Mouse (Mus musculus) liver, adult 2 months (tissue): ENCODE results near the gene Tmem211. TPM values are rescaled to one million over a fixed set of nuclear protein-coding genes. Genes with fewer than 3 reads are reported as not detected.

ENCODE experiments used
- DNase-seq: peaks from one replicate; pipeline ENCODE4 v3.0.0-alpha.2; 2011; ENCODE audit warnings: low read depth, low spot score; ENCODE audit errors: extremely low read depth
- H3K27ac ChIP-seq: fragments of 200-500 bp; replicated peaks from 2 replicates; pipeline ENCODE4 v1.5.1; 2012; ENCODE audit warnings: low read depth, mild to moderate bottlenecking, control low read depth, inconsistent platforms, low read length; ENCODE audit not compliant: insufficient read depth
- H3K27me3 ChIP-seq: fragments of 200-500 bp; 2 replicates; pipeline ENCODE4 v1.6.1; 2012; ENCODE audit warnings: mild to moderate bottlenecking, moderate library complexity, low read length, inconsistent platforms; ENCODE audit not compliant: control insufficient read depth, insufficient read depth
- H3K36me3 ChIP-seq: fragments of 200-500 bp; 2 replicates; pipeline ENCODE4 v1.6.1; 2012; ENCODE audit warnings: low read length, inconsistent platforms; ENCODE audit not compliant: control insufficient read depth, insufficient read depth
- H3K4me1 ChIP-seq: fragments of 200-500 bp; 2 replicates; pipeline ENCODE4 v1.6.1; 2011; ENCODE audit warnings: low read length; ENCODE audit not compliant: control insufficient read depth, insufficient read depth
- H3K4me3 ChIP-seq: fragments of 200-500 bp; 2 replicates; pipeline ENCODE4 v1.5.1; 2011; ENCODE audit warnings: low read depth, mild to moderate bottlenecking, control low read depth, low read length, moderate library complexity; ENCODE audit not compliant: insufficient read depth
- H3K79me2 ChIP-seq: fragments of 200-500 bp; 2 replicates; pipeline ENCODE4 v1.6.1; 2012; ENCODE audit warnings: inconsistent platforms, mild to moderate bottlenecking, low read length, moderate library complexity; ENCODE audit not compliant: control insufficient read depth, insufficient read depth
- H3K9ac ChIP-seq: fragments of 200-500 bp; 2 replicates; pipeline ENCODE4 v1.6.1; 2012; ENCODE audit warnings: low read depth, mild to moderate bottlenecking, control low read depth, inconsistent platforms, low read length
- CTCF ChIP-seq: fragments of 200-500 bp; IDR thresholded peaks from 2 replicates; pipeline ENCODE4 v1.5.1; 2011; ENCODE audit warnings: low read depth, low read length, control low read depth
- POLR2A ChIP-seq: fragments of 200-500 bp; IDR thresholded peaks from 2 replicates; pipeline ENCODE4 v1.6.1; 2011; ENCODE audit warnings: low read length, control low read depth; ENCODE audit not compliant: insufficient read depth; ENCODE audit errors: extremely low read depth
- WGBS: fragments of 180-500 bp; shearing (Covaris S2); methylation state at CpG from one replicate; pipeline ENCODE4 v1.1.7; 2018; 5-methylcytosine and 5-hydroxymethylcytosine counted together
- polyA plus RNA-seq: library from polyadenylated mRNA; depleted of rRNA; stranded (reverse); fragments of >200 nt; gene quantifications from 2 replicates; pipeline ENCODE4 v1.2.3, GENCODE M21; 2012
- total RNA-seq: library from RNA; depleted of rRNA; stranded (reverse); fragments of >200 nt; gene quantifications from 2 replicates; pipeline ENCODE4 v1.2.3, GENCODE M21; 2014

The Tmem211 gene
- total and polyA plus RNA-seq, 2 experiments, result not detected

- Histone ChIP-seq H3K36me3 (no peaks in the 10 kb centered on the region), H3K4me3 (no peak overlapping the region), H3K27ac (peak overlapping the region; percentile 45), H3K79me2 (peaks cover 34% of the 10 kb centered on the region; the same call in 1 of the 2 replicates), H3K9ac (no peak overlapping the region), H3K4me1 (peaks cover 8% of the 10 kb centered on the region; the same call in 1 of the 2 replicates), H3K27me3 (no peaks in the 10 kb centered on the region)
- TF ChIP-seq CTCF (no peak), POLR2A (no peak)
- 53% methylated on average over 8 of the region's 8 CpGs for WGBS
- DNase-seq, result no peak
Measured at GRCm38 (mm10) chr5:113199126-113199771, 27.5 kb upstream of the Tmem211 start.

- H3K27ac ChIP-seq, result peak overlapping the region; percentile 31; the same call in 1 of the 2 replicates
- no peak overlapping the region for H3K9ac ChIP-seq
- no peaks in the 10 kb centered on the region for H3K27me3 ChIP-seq
- TF ChIP-seq POLR2A (no peak), CTCF (no peak)
- WGBS, result 84% methylated on average over 10 of the region's 10 CpGs
- H3K4me3 ChIP-seq, result no peak overlapping the region
- peaks cover 8% of the 10 kb centered on the region; the same call in 1 of the 2 replicates for H3K4me1 ChIP-seq
- H3K36me3 ChIP-seq, result no peaks in the 10 kb centered on the region
- peaks cover 38% of the 10 kb centered on the region; the same call in 1 of the 2 replicates for H3K79me2 ChIP-seq
- no peak for DNase-seq
Measured at GRCm38 (mm10) chr5:113199772-113200134, 27.0 kb upstream of the Tmem211 start.

GRCm38 (mm10) chr5:113204193-113204592 lies 22.5 kb upstream of the Tmem211 start:
- peak; percentile 46 for DNase-seq

DNA sequence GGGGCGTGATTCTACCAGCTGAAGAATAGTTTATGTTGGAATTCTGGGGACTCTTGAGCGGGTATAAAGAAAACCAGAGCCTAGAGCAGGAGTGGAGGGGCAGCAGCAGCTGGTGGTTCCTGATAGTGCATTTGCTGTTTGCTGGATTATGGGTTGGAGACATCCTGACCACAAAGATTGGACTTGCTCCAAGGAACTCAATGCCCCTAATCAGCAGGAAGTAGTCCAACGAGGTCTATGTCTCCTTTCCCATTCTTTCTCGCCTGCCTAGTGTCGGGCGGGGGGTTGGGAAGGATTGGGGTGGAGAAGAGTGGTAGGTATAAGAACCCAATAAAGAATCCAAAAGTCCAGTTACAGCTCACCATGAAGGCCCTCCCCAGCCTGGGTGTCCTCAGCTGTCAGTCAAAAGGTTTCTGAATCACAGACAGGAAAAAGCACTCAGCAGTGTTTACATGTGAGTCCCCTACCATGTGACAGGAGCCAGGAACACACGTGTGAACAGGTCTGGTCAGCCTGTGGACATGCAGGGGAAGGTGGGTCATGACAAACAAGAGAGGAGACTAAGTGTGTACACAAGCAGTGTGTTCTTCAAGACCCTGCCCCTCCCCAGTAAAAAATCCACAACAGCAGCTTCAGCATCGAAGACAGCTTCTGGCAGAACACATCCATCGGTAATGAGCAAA lies 19.9 kb upstream of the Tmem211 start:
- Histone ChIP-seq H3K9ac (no peak overlapping the region), H3K79me2 (peaks cover 39% of the 10 kb centered on the region), H3K4me1 (peaks cover 29% of the 10 kb centered on the region), H3K36me3 (no peaks in the 10 kb centered on the region), H3K27ac (peak overlapping the region; percentile 8), H3K27me3 (no peaks in the 10 kb centered on the region), H3K4me3 (no peak overlapping the region)
- no peak for DNase-seq
- WGBS, result 44% methylated on average over 9 of the region's 9 CpGs
- TF ChIP-seq CTCF, result no peak
- no peak for TF ChIP-seq POLR2A

More at GRCm38 (mm10) chr5:113204193-113204592, 22.5 kb upstream of the Tmem211 start:
- H3K4me3 ChIP-seq, result no peak overlapping the region
- H3K79me2 ChIP-seq, result peaks cover 29% of the 10 kb centered on the region; the same call in 1 of the 2 replicates
- no peaks in the 10 kb centered on the region for H3K27me3 ChIP-seq
- 61% methylated on average over 9 of the region's 9 CpGs for WGBS
- no peak overlapping the region for H3K27ac ChIP-seq
- no peak overlapping the region for H3K9ac ChIP-seq
- no peaks in the 10 kb centered on the region for H3K36me3 ChIP-seq
- TF ChIP-seq POLR2A (no peak), CTCF (no peak)
- H3K4me1 ChIP-seq, result peaks cover 25% of the 10 kb centered on the region

- Histone ChIP-seq H3K27ac (peak overlapping the region; percentile 64), H3K27me3 (no peaks in the 10 kb centered on the region), H3K4me3 (no peak overlapping the region), H3K79me2 (peaks cover 39% of the 10 kb centered on the region), H3K36me3 (no peaks in the 10 kb centered on the region), H3K4me1 (peaks cover 36% of the 10 kb centered on the region), H3K9ac (peak overlapping the region; percentile 51; the same call in 1 of the 2 replicates)
- WGBS, result 5% methylated on average over 4 of the region's 4 CpGs
- peak; percentile 36; the same call in 1 of the 2 replicates for TF ChIP-seq CTCF
- no peak for TF ChIP-seq POLR2A
- DNase-seq, result peak; percentile 73
Measured at GRCm38 (mm10) chr5:113208048-113208447, 18.7 kb upstream of the Tmem211 start.
